Mouse (Mus musculus) c-Kit-positive CD71-negative TER-119-negative erythroid progenitor cells, embryonic 14.5 days (primary cell): ENCODE data around the gene Krtap29-1.

Experiments
- DNase-seq: peaks from one replicate; pipeline ENCODE4 v3.0.0-alpha.2; 2013; ENCODE audit warnings: low read depth

Krtap29-1 gene

GRCm38 (mm10) chr11:99937751-99938264 is 41.0 kb downstream of the Krtap29-1 start:
- DNase-seq: no peak

DNA sequence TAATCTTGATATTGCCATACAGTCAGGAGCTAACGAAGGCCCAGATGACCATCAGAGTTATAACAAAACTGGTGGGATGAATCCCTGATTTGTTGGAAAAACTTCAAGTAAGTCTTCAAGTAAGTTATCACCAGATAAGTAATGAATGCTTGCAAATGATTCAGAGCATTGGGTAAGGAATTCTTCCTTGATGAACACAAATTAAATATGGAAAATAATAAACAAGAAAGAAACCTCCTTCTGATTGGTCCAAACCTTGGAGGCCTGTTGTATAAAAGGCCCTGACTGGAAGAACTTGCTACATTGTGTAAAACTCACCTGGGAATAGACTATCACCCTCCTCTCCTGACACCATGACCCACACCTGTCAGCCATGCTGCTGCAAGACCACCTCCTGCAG is 42.9 kb downstream of the Krtap29-1 start, which contains the start of gene Krtap31-2:
Krtap31-2 (plus strand) TSS at position 301 of the 400 bp plus-strand sequence.
- no peak for DNase-seq
